Mouse (Mus musculus) kidney, postnatal 0 days (tissue): ENCODE measurements around the gene Mindy4. TPM values are rescaled to one million over a fixed set of nuclear protein-coding genes. Genes with fewer than 3 reads are reported as not detected.

ENCODE experiments used
- ATAC-seq: fragments of 200-750 bp; cut with Nextera tagmentation; replicated peaks from 2 replicates; pipeline ENCODE4 v1.8.0; 2017; ENCODE audit warnings: low read depth, moderate number of reproducible peaks, moderate TSS enrichment, moderate library complexity; ENCODE audit not compliant: low FRiP score
- DNase-seq: peaks from one replicate; pipeline ENCODE4 v3.0.0-alpha.2; 2016; ENCODE audit warnings: low spot score
- H3K27ac ChIP-seq: fragments of 300-500 bp; sonication (generic); 2 replicates; pipeline ENCODE4 v1.5.1; 2014; ENCODE audit warnings: mild to moderate bottlenecking
- H3K27me3 ChIP-seq: fragments of 300-500 bp; sonication (generic); 2 replicates; pipeline ENCODE4 v1.6.1; 2014; ENCODE audit warnings: low read length, mixed read lengths; ENCODE audit not compliant: insufficient read depth
- H3K36me3 ChIP-seq: fragments of 300-500 bp; sonication (generic); 2 replicates; pipeline ENCODE4 v1.6.1; 2014; ENCODE audit warnings: low read length, mixed read lengths; ENCODE audit not compliant: insufficient read depth
- H3K4me1 ChIP-seq: fragments of 300-500 bp; sonication (generic); replicated peaks from 2 replicates; pipeline ENCODE4 v1.6.1; 2014; ENCODE audit warnings: antibody characterized with exemption, low read length, mixed read lengths; ENCODE audit not compliant: insufficient read depth
- H3K4me2 ChIP-seq: fragments of 300-500 bp; sonication (generic); 2 replicates; pipeline ENCODE4 v1.6.1; 2014; ENCODE audit warnings: mild to moderate bottlenecking, low read length, moderate library complexity, mixed read lengths
- H3K4me3 ChIP-seq: fragments of 300-500 bp; sonication (generic); replicated peaks from 2 replicates; pipeline ENCODE4 v1.5.1; 2014; ENCODE audit warnings: low read depth, low read length
- H3K9ac ChIP-seq: fragments of 300-500 bp; sonication (generic); 2 replicates; pipeline ENCODE4 v1.6.1; 2014; ENCODE audit warnings: low read depth, low read length
- H3K9me3 ChIP-seq: fragments of 300-500 bp; sonication (generic); replicated peaks from 2 replicates; pipeline ENCODE4 v1.6.1; 2016; ENCODE audit warnings: low read length, inconsistent platforms, mixed read lengths
- CTCF ChIP-seq: IDR thresholded peaks from 2 replicates; pipeline ENCODE4 v1.5.1; 2016; ENCODE audit warnings: antibody characterized with exemption, low read depth, mild to moderate bottlenecking, moderate library complexity
- WGBS: fragments of 180-500 bp; shearing (Covaris S2); extraction: QIAGEN DNeasy Blood & Tissue Kit; methylation state at CpG from one replicate; pipeline ENCODE4 v1.1.7; 2014; 5-methylcytosine and 5-hydroxymethylcytosine counted together
- polyA plus RNA-seq: library from polyadenylated mRNA; unstranded; fragments of >200 nt; fragmentation: Nextera tagmentation; extraction: Ambion mirVana; gene quantifications from 2 replicates; pipeline ENCODE4 v1.2.1, GENCODE M21; 2015

Gene Mindy4
- polyA plus RNA-seq, 1 experiment from 2014 or later, result 11.6 TPM

- Histone ChIP-seq H3K27me3 (no peaks in the 10 kb centered on the region), H3K4me1 (no peaks in the 10 kb centered on the region), H3K4me2 (no peak overlapping the region), H3K36me3 (0 out of 2 replicates have a peak, but pooled peaks cover 4% of the 10 kb centered on the region), H3K4me3 (no peak overlapping the region), H3K9me3 (no peaks in the 10 kb centered on the region), H3K9ac (no peak overlapping the region), H3K27ac (no peak overlapping the region)
- ATAC-seq (no peak), DNase-seq (no peak)
- WGBS, result 80% methylated on average over 7 of the region's 7 CpGs
- TF ChIP-seq CTCF, result no peak
Measured at GRCm38 (mm10) chr6:55281687-55282086, 78.5 kb downstream of the Mindy4 start.

- no peaks in the 10 kb centered on the region for H3K9me3 ChIP-seq
- no peaks in the 10 kb centered on the region for H3K4me1 ChIP-seq
- no peak overlapping the region for H3K9ac ChIP-seq
- no peak overlapping the region for H3K4me3 ChIP-seq
- TF ChIP-seq CTCF, result no peak
- no peak overlapping the region for H3K27ac ChIP-seq
- ATAC-seq (no peak), DNase-seq (no peak)
- H3K27me3 ChIP-seq, result no peaks in the 10 kb centered on the region
- 96% methylated on average over 8 of the region's 8 CpGs for WGBS
- 0 out of 2 replicates have a peak, but pooled peaks cover 4% of the 10 kb centered on the region for H3K36me3 ChIP-seq
- H3K4me2 ChIP-seq, result no peak overlapping the region
Measured at GRCm38 (mm10) chr6:55282348-55282747, 79.2 kb downstream of the Mindy4 start.

- TF ChIP-seq CTCF, result no peak
- Histone ChIP-seq H3K27me3 (no peaks in the 10 kb centered on the region), H3K4me1 (0 out of 2 replicates have a peak, but pooled peaks cover 4% of the 10 kb centered on the region), H3K4me3 (no peak overlapping the region), H3K4me2 (no peak overlapping the region), H3K27ac (no peak overlapping the region), H3K9me3 (no peaks in the 10 kb centered on the region), H3K9ac (no peak overlapping the region), H3K36me3 (no peaks in the 10 kb centered on the region)
- ATAC-seq, result no peak
- no peak for DNase-seq
- 64% methylated on average over 5 of the region's 5 CpGs for WGBS
Measured at GRCm38 (mm10) chr6:55285218-55285617, 82.0 kb downstream of the Mindy4 start.

GRCm38 (mm10) chr6:55288007-55288602 lies 84.9 kb downstream of the Mindy4 start:
- peak; percentile 78 for ATAC-seq

GRCm38 (mm10) chr6:55294549-55295131 lies 91.5 kb downstream of the Mindy4 start:
- TF ChIP-seq CTCF, result no peak
- Histone ChIP-seq H3K9me3 (no peaks in the 10 kb centered on the region), H3K27ac (0 out of 2 replicates have a peak overlapping the region, but pooled peaks have one; percentile 19), H3K9ac (no peak overlapping the region), H3K27me3 (no peaks in the 10 kb centered on the region), H3K4me2 (no peak overlapping the region), H3K4me3 (no peak overlapping the region), H3K4me1 (0 out of 2 replicates have a peak, but pooled peaks cover 5% of the 10 kb centered on the region), H3K36me3 (no peaks in the 10 kb centered on the region)
- DNase-seq (peak; percentile 81), ATAC-seq (peak; percentile 70)
- 13% methylated on average over 19 of the region's 19 CpGs for WGBS

More at GRCm38 (mm10) chr6:55288007-55288602, 84.9 kb downstream of the Mindy4 start:
- Histone ChIP-seq H3K27ac (peak overlapping the region; percentile 43; the same call in 1 of the 2 replicates), H3K9me3 (no peaks in the 10 kb centered on the region), H3K4me1 (0 out of 2 replicates have a peak, but pooled peaks cover 4% of the 10 kb centered on the region), H3K4me2 (no peak overlapping the region), H3K4me3 (no peak overlapping the region), H3K27me3 (no peaks in the 10 kb centered on the region), H3K36me3 (no peaks in the 10 kb centered on the region), H3K9ac (no peak overlapping the region)
- DNase-seq, result peak; percentile 42
- TF ChIP-seq CTCF, result no peak
- WGBS, result 55% methylated on average over 5 of the region's 5 CpGs

- Histone ChIP-seq H3K4me1 (0 out of 2 replicates have a peak, but pooled peaks cover 5% of the 10 kb centered on the region), H3K27ac (no peak overlapping the region), H3K9ac (no peak overlapping the region), H3K9me3 (no peaks in the 10 kb centered on the region), H3K36me3 (no peaks in the 10 kb centered on the region), H3K4me3 (no peak overlapping the region), H3K27me3 (no peaks in the 10 kb centered on the region), H3K4me2 (no peak overlapping the region)
- TF ChIP-seq CTCF, result no peak
- WGBS, result 57% methylated on average over 1 of the region's 1 CpGs
- DNase-seq (no peak), ATAC-seq (peak; percentile 64; the same call in 1 of the 2 replicates)
Measured at GRCm38 (mm10) chr6:55295325-55295724, 92.1 kb downstream of the Mindy4 start.
